Mouse (Mus musculus) limb, embryonic 11.5 days (tissue): ENCODE results near the gene Slc2a8. TPM values are rescaled to one million over a fixed set of nuclear protein-coding genes. Genes with fewer than 3 reads are reported as not detected.
"Not testable (repeated sequence)": the region's sequence is repeated elsewhere in the genome, so short reads cannot be mapped to it uniquely, and the experiment has no call there.

Source experiments
- ATAC-seq: fragments of 200-750 bp; cut with Nextera tagmentation; 2 replicates; pipeline ENCODE4 v1.8.0; 2017; ENCODE audit warnings: low read depth; ENCODE audit not compliant: insufficient number of reproducible peaks, low FRiP score, low TSS enrichment
- DNase-seq: peaks from one replicate; pipeline ENCODE4 v3.0.0-alpha.2; 2015; ENCODE audit warnings: low spot score
- H3K27ac ChIP-seq: fragments of 300-500 bp; sonication (generic); replicated peaks from 2 replicates; pipeline ENCODE4 v1.5.1; 2014; ENCODE audit warnings: low read depth, mild to moderate bottlenecking, low read length
- H3K27me3 ChIP-seq: fragments of 300-500 bp; sonication (generic); 2 replicates; pipeline ENCODE4 v1.6.1; 2014; ENCODE audit warnings: mild to moderate bottlenecking, low read length, mixed read lengths; ENCODE audit not compliant: control insufficient read depth, insufficient read depth
- H3K36me3 ChIP-seq: fragments of 300-500 bp; sonication (generic); 2 replicates; pipeline ENCODE4 v1.6.1; 2014; ENCODE audit warnings: mild to moderate bottlenecking, low read length, moderate library complexity, mixed read lengths; ENCODE audit not compliant: control insufficient read depth, insufficient read depth
- H3K4me1 ChIP-seq: fragments of 300-500 bp; sonication (generic); 2 replicates; pipeline ENCODE4 v1.6.1; 2014; ENCODE audit warnings: low read length, mixed read lengths; ENCODE audit not compliant: control insufficient read depth, insufficient read depth
- H3K4me2 ChIP-seq: fragments of 300-500 bp; sonication (generic); 2 replicates; pipeline ENCODE4 v1.6.1; 2014; ENCODE audit warnings: low read depth, mild to moderate bottlenecking, moderate library complexity; ENCODE audit not compliant: severe bottlenecking
- H3K4me3 ChIP-seq: fragments of 300-500 bp; sonication (generic); 2 replicates; pipeline ENCODE4 v1.5.1; 2014; ENCODE audit warnings: low read depth, low read length
- H3K9ac ChIP-seq: fragments of 300-500 bp; sonication (generic); 2 replicates; pipeline ENCODE4 v1.6.1; 2014; ENCODE audit warnings: mild to moderate bottlenecking, low read length
- H3K9me3 ChIP-seq: fragments of 300-500 bp; sonication (generic); 2 replicates; pipeline ENCODE4 v1.6.1; 2016; ENCODE audit warnings: low read length; ENCODE audit not compliant: control insufficient read depth
- WGBS: fragments of 180-500 bp; shearing (Covaris S2); extraction: QIAGEN DNeasy Blood & Tissue Kit; methylation state at CpG from one replicate; pipeline ENCODE4 v1.1.7; 2014; 5-methylcytosine and 5-hydroxymethylcytosine counted together
- polyA plus RNA-seq: library from polyadenylated mRNA; unstranded; fragments of >200 nt; fragmentation: Nextera tagmentation; extraction: Ambion mirVana; gene quantifications from 2 replicates; pipeline ENCODE4 v1.2.1, GENCODE M21; 2014

The Slc2a8 gene
- 10.9 and 14.2 TPM in 2 replicates for polyA plus RNA-seq

- H3K4me1 ChIP-seq = peaks cover 10% of the 10 kb centered on the region; the same call in 1 of the 2 replicates
- no peaks in the 10 kb centered on the region for H3K27me3 ChIP-seq
- peak within 1 kb of the TSS; percentile 99 for H3K4me2 ChIP-seq
- under 1% methylated on average over 50 of the region's 50 CpGs for WGBS
- H3K9ac ChIP-seq = peak within 1 kb of the TSS; percentile 77
- DNase-seq = peak; percentile 93
- no peak within 1 kb of the TSS for H3K27ac ChIP-seq
- H3K36me3 ChIP-seq = no peaks in the 10 kb centered on the region
- no peaks in the 10 kb centered on the region for H3K9me3 ChIP-seq
- peak; percentile 95 for ATAC-seq
- H3K4me3 ChIP-seq = peak within 1 kb of the TSS; percentile 82
Measured at GRCm38 (mm10) chr2:32981725-32982271, at the start of gene Slc2a8. Gene Slc2a8 (minus strand): TSS chr2:32982083.

DNA sequence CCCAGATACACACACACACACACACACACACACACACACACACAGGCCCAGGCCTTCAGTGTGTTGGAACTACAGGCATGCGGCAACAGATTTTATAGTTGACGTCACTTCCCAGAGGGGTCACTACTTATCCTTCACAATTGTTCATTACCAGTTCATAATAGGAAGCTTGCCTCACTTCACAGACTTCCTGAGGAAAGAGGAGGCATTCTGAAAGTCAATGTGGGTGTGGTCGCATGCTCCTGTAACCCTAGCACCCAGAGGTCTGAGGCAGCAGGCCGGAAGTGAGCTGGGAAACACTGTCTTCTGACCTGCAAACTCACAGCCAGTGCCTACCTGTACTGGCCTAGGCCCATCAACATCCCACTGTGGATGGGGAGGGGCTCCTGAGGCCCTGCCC is 43.2 kb upstream of the Slc2a8 start:
- H3K36me3 ChIP-seq = no peaks in the 10 kb centered on the region
- WGBS = 83% methylated on average over 4 of the region's 4 CpGs
- no peak overlapping the region for H3K4me2 ChIP-seq
- ATAC-seq (no peak), DNase-seq (no peak)
- no peak overlapping the region for H3K27ac ChIP-seq
- H3K9ac ChIP-seq = no peak overlapping the region
- H3K27me3 ChIP-seq = no peaks in the 10 kb centered on the region
- H3K4me3 ChIP-seq = no peak overlapping the region
- no peaks in the 10 kb centered on the region for H3K9me3 ChIP-seq
- H3K4me1 ChIP-seq = no peaks in the 10 kb centered on the region

- H3K9me3 ChIP-seq = no peaks in the 10 kb centered on the region
- H3K4me1 ChIP-seq = no peaks in the 10 kb centered on the region
- H3K27ac ChIP-seq = no peak overlapping the region
- no peak overlapping the region for H3K4me2 ChIP-seq
- ATAC-seq (no peak), DNase-seq (no peak)
- H3K36me3 ChIP-seq = no peaks in the 10 kb centered on the region
- no peak overlapping the region for H3K9ac ChIP-seq
- H3K4me3 ChIP-seq = no peak overlapping the region
- WGBS = 69% methylated on average over 10 of the region's 10 CpGs
- H3K27me3 ChIP-seq = no peaks in the 10 kb centered on the region
Measured at GRCm38 (mm10) chr2:33024564-33024963, 42.7 kb upstream of the Slc2a8 start.

DNA sequence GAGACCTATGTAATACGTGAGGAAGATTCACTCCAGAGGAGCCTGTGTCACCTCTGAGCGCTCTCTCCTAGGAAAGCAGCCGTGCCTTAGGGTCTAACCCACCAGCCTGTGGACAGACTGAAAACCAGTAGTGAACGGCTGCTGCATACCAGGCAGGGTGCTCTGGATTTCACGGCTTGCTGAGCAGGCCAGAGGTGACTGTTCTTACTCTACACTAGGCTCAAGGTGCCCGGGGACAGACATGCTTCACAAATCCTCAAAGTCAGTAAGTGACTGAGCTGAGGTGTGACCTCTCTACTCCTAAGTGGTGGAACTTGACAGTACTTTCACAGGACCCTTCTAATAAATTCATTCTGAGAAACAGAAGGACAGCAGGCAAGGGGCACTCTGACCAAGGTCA is 41.0 kb upstream of the Slc2a8 start:
- H3K27ac ChIP-seq = no peak overlapping the region
- no peak overlapping the region for H3K9ac ChIP-seq
- H3K36me3 ChIP-seq = no peaks in the 10 kb centered on the region
- ATAC-seq (no peak), DNase-seq (no peak)
- H3K4me3 ChIP-seq = no peak overlapping the region
- no peak overlapping the region for H3K4me2 ChIP-seq
- no peaks in the 10 kb centered on the region for H3K9me3 ChIP-seq
- 76% methylated on average over 6 of the region's 6 CpGs for WGBS
- H3K27me3 ChIP-seq = no peaks in the 10 kb centered on the region
- H3K4me1 ChIP-seq = no peaks in the 10 kb centered on the region

- no peaks in the 10 kb centered on the region for H3K27me3 ChIP-seq
- H3K4me1 ChIP-seq = no peaks in the 10 kb centered on the region
- no peak overlapping the region for H3K4me3 ChIP-seq
- DNase-seq (peak; percentile 87), ATAC-seq (no peak)
- H3K36me3 ChIP-seq = no peaks in the 10 kb centered on the region
- H3K9ac ChIP-seq = no peak overlapping the region
- no peaks in the 10 kb centered on the region for H3K9me3 ChIP-seq
- WGBS = 4% methylated on average over 6 of the region's 6 CpGs
- no peak overlapping the region for H3K4me2 ChIP-seq
- H3K27ac ChIP-seq = no peak overlapping the region
Measured at GRCm38 (mm10) chr2:33018026-33018425, 36.1 kb upstream of the Slc2a8 start.

GRCm38 (mm10) chr2:33017191-33017590 is 35.3 kb upstream of the Slc2a8 start:
- ATAC-seq = no peak
- WGBS = 77% methylated on average over 2 of the region's 2 CpGs
- H3K36me3 ChIP-seq = no peaks in the 10 kb centered on the region

DNA sequence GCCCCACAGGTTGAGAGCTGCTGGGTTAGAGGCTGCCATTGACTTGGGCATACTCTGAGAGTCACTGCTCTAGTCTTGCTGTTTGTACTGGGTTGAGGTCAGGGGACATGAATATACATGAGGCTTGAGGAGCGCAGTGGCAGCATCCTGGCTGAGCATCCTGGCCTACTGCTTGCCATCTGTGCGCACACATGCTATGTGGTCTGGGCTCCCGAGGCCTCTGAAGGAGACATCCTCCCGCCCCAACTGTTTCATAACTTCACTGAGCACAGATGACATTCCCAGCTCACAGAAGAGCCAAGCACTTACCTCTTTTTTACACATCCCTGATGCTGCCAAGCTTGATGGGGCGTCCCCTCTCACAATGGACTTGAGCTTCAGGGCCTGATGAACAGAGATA is 33.0 kb upstream of the Slc2a8 start:
- H3K27ac ChIP-seq = no peak overlapping the region
- DNase-seq (no peak), ATAC-seq (no peak)
- H3K4me2 ChIP-seq = no peak overlapping the region
- 94% methylated on average over 5 of the region's 5 CpGs for WGBS
- no peak overlapping the region for H3K4me3 ChIP-seq
- H3K36me3 ChIP-seq = no peaks in the 10 kb centered on the region
- no peaks in the 10 kb centered on the region for H3K9me3 ChIP-seq
- no peaks in the 10 kb centered on the region for H3K4me1 ChIP-seq
- H3K9ac ChIP-seq = no peak overlapping the region
- no peaks in the 10 kb centered on the region for H3K27me3 ChIP-seq

More at GRCm38 (mm10) chr2:33017191-33017590, 35.3 kb upstream of the Slc2a8 start:
- Histone ChIP-seq H3K4me2 (no peak overlapping the region), H3K27me3 (no peaks in the 10 kb centered on the region), H3K4me3 (no peak overlapping the region), H3K4me1 (no peaks in the 10 kb centered on the region), H3K9ac (no peak overlapping the region), H3K27ac (no peak overlapping the region), H3K9me3 (no peaks in the 10 kb centered on the region)
- DNase-seq = no peak

- not testable (repeated sequence) for H3K4me3 ChIP-seq, H3K27me3 ChIP-seq, H3K36me3 ChIP-seq, H3K9ac ChIP-seq, H3K4me1 ChIP-seq, H3K9me3 ChIP-seq, ATAC-seq, H3K4me2 ChIP-seq, DNase-seq, H3K27ac ChIP-seq
- WGBS = 86% methylated on average over 4 of the region's 4 CpGs
Measured at GRCm38 (mm10) chr2:33009055-33009454, 27.2 kb upstream of the Slc2a8 start.

GRCm38 (mm10) chr2:33005041-33005440 is 23.2 kb upstream of the Slc2a8 start:
- no peak for ATAC-seq

More at GRCm38 (mm10) chr2:33005041-33005440, 23.2 kb upstream of the Slc2a8 start:
- H3K4me2 ChIP-seq = no peak overlapping the region
- no peaks in the 10 kb centered on the region for H3K27me3 ChIP-seq
- no peaks in the 10 kb centered on the region for H3K9me3 ChIP-seq
- H3K4me1 ChIP-seq = no peaks in the 10 kb centered on the region
- no peak overlapping the region for H3K27ac ChIP-seq
- no peak for DNase-seq
- H3K4me3 ChIP-seq = no peak overlapping the region
- 83% methylated on average over 5 of the region's 5 CpGs for WGBS
- H3K9ac ChIP-seq = no peak overlapping the region
- H3K36me3 ChIP-seq = no peaks in the 10 kb centered on the region
